Mouse (Mus musculus) cerebellum, postnatal 4 days (tissue): Measurements from ENCODE around the gene Pheta1.

Experiments used
- DNase-seq, 2 experiments: peaks; one replicate each; pipeline ENCODE4 v3.0.0; 2022; ENCODE audit warnings: low spot score in 2 of 2, mixed read lengths in 1 of 2

Pheta1 gene

DNA sequence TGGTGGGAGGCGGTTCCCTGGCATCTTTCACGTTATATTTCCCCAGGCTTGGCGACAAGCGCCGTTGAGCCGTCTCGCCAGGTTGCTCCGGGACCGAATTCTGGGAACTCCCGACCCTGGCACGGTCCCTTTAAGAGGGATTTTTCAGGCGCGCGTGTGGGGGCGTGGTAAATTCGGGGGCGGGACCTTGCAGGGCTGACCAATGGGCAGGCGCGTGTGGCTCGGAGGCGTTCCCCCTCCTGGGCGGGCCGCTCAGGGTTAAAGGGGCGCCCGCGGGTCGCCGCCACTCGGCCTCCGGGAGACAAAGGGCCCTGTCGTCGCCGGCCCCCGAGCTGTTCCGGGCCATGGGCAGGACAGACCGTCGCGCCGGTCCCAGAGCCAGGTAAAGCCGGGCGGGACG is at the start of gene Pheta1:
Gene Pheta1 (plus strand): TSS at position 242 of the 400 bp plus-strand sequence.
- DNase-seq: peak; percentile 89 to 91

DNA sequence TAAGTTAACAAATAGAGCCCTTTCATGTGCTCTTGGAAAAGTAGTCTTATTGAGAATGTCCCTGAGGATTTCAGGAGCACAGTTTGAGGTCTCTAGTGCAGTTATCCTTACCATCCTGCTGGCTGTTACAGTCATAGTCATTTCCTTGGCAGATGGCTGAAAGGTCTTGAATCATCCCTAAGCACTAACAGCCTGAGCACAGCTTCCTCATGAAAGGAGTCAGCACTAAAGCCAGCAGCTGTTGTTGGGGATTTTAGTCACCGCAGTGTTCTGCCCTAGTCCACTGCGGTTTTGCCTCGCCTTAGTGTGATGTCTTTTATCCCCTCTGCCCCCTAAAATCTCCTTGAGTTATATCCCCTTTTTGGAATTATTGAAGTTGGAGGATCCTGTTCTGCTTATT is 41.6 kb upstream of the Pheta1 start:
- DNase-seq: no peak

- no peak for DNase-seq
These were observed 40.6 kb upstream of the Pheta1 start for GRCm38 (mm10) chr5:121808202-121808601.

GRCm38 (mm10) chr5:121809667-121810224 is 39.0 kb upstream of the Pheta1 start:
- no peak for DNase-seq

- no peak for DNase-seq
These were observed 38.2 kb upstream of the Pheta1 start for GRCm38 (mm10) chr5:121810331-121811151.

DNA sequence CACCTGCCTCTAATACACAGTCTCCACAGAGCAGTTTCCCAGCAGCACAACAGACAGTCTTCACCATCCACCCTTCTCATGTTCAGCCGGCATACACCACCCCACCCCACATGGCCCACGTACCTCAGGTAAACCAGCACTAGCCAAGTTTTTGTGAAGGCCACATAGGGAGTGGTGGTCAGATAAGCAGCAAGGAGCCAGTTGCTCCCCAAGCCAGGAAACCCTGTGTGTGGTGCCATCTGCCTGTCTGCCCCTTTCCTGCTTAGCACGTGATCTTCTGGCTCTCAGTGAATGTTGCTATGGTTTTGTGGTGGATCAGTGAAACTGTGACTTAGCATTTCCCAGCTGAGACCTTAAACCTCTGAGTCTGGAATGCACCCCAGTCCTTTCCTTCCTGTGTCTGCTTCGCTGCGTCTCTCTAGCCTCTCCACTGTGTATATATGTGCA is 37.3 kb upstream of the Pheta1 start:
- DNase-seq: no peak

DNA sequence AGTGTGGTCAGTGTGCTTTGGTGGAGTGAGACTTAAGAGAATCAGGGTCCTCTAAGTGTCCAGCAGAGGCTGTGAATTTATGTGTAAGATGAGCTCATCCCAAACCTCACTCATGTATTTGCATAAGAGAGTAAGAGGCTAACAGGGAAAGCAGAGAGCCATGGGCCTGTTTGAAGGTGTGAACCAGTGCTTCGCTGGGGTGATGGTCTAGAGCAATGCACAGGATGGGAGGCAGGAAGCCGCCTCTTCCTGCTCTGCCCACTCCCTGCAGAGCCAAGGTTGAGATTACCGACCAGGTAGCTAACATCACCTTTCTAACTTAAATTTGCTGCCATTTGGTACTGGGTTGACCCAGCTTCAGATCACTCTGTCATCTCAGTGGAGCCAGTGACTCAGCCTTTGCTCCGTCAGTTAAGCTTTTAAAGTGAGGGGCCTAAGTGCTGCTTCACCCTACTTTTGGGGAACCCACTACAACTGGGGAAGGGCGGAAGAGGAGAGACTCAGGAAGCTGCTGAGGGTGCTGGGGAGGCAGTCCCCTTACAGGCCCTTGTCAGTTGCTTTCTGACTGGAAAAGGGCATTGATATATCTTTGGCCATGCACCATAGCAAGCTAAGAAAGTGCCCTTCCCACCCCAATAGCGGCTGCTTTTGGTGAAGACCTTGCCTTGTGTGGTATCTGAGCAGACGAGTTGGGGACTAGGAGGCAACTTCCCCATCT is 36.1 kb upstream of the Pheta1 start:
- no peak for DNase-seq

DNA sequence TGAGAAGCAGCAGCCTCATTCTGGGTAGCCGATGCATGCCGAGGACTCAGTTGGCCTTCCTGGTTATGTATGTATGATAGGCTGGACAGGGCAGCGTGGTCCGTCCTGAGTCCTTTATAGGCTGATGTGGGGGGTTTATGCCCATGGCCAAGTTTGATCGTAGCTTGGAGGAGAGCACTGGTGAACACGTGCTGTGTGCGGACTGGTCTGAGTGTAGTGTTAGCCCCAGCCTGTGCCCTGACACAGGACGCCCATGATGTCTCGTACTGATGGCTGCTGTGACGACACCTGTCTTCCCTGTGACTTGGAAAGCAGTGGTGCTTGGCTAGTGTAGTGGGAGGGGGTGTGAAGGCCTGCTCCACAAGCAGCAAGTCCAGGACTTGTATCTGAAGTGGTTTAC is 35.0 kb upstream of the Pheta1 start:
- no peak for DNase-seq

- peak in 1 of 2 experiments; percentile 49 for DNase-seq
These were observed 33.7 kb upstream of the Pheta1 start for GRCm38 (mm10) chr5:121815067-121815466.

DNA sequence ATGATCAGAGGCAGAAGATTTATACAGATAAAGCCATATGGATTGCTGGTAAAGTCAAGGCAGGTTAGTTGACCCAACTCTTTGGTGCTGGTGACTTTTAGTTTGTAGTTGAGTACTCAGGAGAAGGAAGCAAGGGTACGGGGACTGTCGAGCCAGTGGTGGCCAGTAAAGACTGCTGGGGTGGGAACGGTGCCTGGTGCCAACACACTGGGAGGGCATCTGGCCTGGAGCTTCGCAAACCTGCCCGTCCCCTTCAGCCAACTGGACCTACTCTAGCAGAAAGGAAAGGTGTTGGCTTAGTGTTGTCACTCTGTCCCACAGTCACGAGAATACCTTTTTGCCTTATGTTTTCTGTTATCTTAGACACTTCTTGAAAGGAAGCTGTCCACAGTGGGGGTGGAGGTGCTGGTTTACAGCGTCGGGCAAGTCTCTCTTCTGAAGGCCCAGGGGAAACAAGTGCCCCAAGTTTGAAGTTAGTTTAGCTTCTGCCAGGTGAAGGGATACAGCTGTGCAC is 32.9 kb upstream of the Pheta1 start:
- no peak for DNase-seq

- DNase-seq: no peak
These were observed 32.2 kb upstream of the Pheta1 start for GRCm38 (mm10) chr5:121816611-121817010.

DNA sequence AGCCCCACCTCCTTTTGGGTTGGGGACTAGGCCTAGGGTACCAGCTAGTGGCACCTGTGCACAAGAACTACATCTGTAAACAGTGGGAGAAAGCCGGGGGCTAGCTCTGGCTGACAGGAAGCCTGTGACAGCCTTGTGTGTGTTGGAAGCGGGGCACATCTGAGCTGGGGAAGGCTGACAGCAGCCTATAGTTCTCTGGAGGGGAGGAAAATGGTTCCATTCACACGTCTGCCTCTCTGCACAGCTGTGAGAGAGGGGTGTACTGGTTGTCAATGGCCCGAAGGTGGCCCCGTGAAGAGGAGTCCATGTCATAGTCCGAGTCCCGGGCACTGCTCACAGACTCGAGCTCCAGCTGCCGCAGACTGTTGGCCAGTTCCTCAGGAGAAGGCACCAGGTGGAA is 31.2 kb upstream of the Pheta1 start:
- DNase-seq: no peak

DNA sequence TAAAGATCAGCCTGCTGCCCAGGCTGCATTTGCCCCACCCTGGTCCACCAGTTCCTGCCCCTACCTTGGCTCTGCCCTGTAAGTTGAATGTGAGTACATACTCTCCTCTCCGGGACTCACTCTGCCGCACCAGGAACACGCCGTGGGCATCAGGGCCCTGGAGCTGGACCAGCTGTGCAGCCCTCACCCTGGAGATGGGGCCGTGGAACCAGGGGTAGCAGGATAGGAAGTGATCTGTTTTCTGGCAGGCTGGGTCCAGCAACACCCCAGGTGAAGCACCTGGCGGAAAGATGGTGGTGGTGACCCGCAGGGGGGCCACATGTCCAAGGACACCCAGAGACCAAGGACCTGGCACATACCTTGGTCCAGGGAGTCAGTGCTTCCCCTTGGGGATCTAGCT is 30.4 kb upstream of the Pheta1 start:
- no peak for DNase-seq

DNA sequence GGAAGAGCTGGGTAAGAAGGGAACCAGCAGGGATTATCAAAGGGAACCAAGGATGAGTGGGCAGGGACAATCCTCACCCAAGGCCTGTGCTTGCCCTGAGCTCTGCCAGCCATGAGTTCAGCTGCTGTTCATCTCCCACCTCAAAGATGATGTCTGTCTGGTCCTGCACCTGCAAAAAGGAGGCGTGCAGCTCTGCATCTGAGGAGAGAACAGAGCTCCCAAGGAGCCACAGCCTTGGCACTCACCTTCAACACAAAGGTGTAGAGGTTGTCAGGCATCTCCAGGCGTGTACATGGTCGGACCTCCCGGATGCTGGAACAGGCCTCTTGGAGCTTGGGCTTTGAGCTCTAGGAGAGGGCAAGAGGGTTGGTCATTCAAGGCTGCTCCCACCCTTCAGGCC is 29.9 kb upstream of the Pheta1 start:
- DNase-seq: no peak

DNA sequence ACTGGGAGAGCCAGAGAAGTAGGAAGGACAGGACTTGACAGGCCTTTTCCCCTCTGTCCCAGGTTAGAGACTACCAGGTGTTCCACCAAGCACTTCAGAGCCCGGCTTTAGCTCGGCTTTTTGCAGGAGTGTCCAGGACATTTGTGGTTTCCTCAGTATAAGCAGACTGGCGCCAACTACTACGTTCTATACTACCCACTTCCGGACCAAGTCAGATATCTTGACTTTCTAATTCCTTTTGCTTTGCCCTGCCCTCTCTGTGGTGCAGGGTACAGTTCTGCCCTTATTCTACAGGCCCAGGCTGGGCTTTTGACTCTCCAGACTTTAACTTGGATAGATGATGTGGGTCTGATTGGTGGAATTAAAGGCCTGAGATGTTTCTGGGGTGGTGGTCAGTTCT is 29.2 kb upstream of the Pheta1 start:
- peak in 1 of 2 experiments; percentile 17 for DNase-seq

DNA sequence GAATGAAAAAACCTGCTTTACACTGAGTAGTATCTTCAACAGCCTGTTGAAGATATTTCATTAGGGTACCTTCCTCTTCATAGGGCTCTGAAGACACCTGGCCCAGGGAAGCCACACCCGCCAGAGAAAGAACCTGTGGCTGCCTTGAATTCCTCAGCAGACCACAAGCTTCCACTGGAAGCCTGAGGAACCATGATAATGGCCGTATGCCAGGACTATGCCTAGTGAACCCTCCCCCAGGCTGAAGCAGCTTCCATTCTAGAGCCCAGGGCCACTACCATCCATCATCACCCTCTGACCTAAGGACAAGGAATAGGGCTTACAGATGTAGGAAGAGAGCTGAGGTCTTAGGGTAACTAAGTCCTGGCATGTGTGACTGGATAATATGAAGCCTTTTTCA is 28.6 kb upstream of the Pheta1 start:
- DNase-seq: peak in 1 of 2 experiments; percentile 7

GRCm38 (mm10) chr5:121820657-121821056 is 28.1 kb upstream of the Pheta1 start:
- peak in 1 of 2 experiments; percentile 8 for DNase-seq

DNA sequence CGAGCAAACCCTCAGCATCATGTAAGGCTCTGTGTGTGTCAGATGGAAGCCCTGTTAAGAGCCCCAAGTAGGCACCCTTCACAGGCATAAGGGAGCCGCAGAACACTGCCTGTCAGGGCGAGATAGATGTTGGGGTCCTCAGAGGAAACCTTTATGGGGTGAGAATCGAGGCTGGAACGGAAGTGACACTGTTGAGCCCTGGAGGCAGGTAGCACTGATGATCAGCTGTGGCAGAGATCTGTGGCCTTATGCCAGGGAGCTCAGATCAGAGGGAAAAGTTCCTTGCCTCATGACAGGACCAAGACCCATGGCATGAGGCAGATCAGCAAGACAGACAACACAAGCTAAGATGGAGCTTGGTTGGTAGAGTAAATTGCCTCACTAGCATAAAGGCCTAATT is 27.7 kb upstream of the Pheta1 start:
- DNase-seq: peak in 1 of 2 experiments; percentile 18

GRCm38 (mm10) chr5:121821552-121821951 is 27.2 kb upstream of the Pheta1 start:
- peak in 1 of 2 experiments; percentile 17 for DNase-seq

- DNase-seq: peak in 1 of 2 experiments; percentile 10
These were observed 25.8 kb upstream of the Pheta1 start for GRCm38 (mm10) chr5:121822786-121823505.

GRCm38 (mm10) chr5:121823668-121824067 is 25.1 kb upstream of the Pheta1 start:
- DNase-seq: no peak

DNA sequence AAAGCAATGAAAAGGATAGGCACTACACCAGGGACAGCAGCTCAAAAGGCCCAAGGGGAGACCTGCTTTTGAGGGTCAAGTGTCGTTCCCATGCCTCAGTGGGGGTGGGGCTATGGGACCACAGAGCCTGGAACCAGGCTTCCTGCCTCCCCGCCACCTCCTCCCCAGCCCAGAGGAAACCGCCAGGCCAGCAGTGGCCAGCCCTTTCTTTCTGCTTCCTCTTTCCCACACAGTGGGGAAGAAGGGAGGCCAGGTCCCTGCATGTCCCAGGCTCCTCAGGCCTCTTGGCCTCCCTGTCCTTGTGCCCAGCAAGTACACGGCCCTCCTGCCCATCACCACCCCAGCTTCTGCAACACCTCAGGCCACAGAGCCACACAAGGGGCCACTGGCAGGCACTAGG is 24.7 kb upstream of the Pheta1 start:
- DNase-seq: no peak
